Mouse (Mus musculus) layer of hippocampus, postnatal 25 days (tissue): ENCODE measurements at regions not wholly inside any gene's neighbourhood (a gene's known extent, or its start where the extent isn't known, plus 50 kb on each side); places are given as distances from the start of the nearest gene placed in this dataset.

Experiments
- DNase-seq, 2 experiments: peaks; one replicate each; pipeline ENCODE4 v3.0.0; 2022; ENCODE audit warnings: mixed read lengths in 2 of 2, low spot score in 1 of 2; ENCODE audit errors: extremely low spot score in 1 of 2

GRCm38 (mm10) chr16:46331336-46331735 is 167.0 kb downstream of the Nectin3 start:
- DNase-seq = no peak

GRCm38 (mm10) chr16:46299079-46299721 is 144.3 kb upstream of the Gm4737 start:
- DNase-seq = no peak

GRCm38 (mm10) chr16:46297192-46297591 is 142.3 kb upstream of the Gm4737 start:
- no peak for DNase-seq

- no peak for DNase-seq
These were observed 141.5 kb upstream of the Gm4737 start for GRCm38 (mm10) chr16:46296412-46296811.

GRCm38 (mm10) chr16:46293831-46294230 is 139.0 kb upstream of the Gm4737 start:
- no peak for DNase-seq

GRCm38 (mm10) chr16:46291067-46291833 is 136.4 kb upstream of the Gm4737 start:
- DNase-seq = no peak

GRCm38 (mm10) chr16:46290199-46290598 is 135.3 kb upstream of the Gm4737 start:
- peak; percentile 37 to 67 for DNase-seq

GRCm38 (mm10) chr16:46267533-46267932 is 112.7 kb upstream of the Gm4737 start:
- no peak for DNase-seq

- no peak for DNase-seq
These were observed 96.8 kb upstream of the Gm4737 start for GRCm38 (mm10) chr16:46251639-46252038.

- no peak for DNase-seq
These were observed 96.1 kb upstream of the Gm4737 start for GRCm38 (mm10) chr16:46250943-46251342.

GRCm38 (mm10) chr16:46245598-46245997 is 90.7 kb upstream of the Gm4737 start:
- DNase-seq = no peak

- DNase-seq = no peak
These were observed 73.9 kb upstream of the Gm4737 start for GRCm38 (mm10) chr16:46228744-46229143.

- DNase-seq = no peak
These were observed 68.3 kb upstream of the Gm4737 start for GRCm38 (mm10) chr16:46223084-46223600.

GRCm38 (mm10) chr16:46212504-46212903 is 57.6 kb upstream of the Gm4737 start:
- no peak for DNase-seq

- no peak for DNase-seq
These were observed 57.0 kb upstream of the Gm4737 start for GRCm38 (mm10) chr16:46211914-46212313.

GRCm38 (mm10) chr16:46205114-46205513 is 50.2 kb upstream of the Gm4737 start:
- no peak for DNase-seq
